Mouse (Mus musculus) myocyte (in vitro differentiated cells): ENCODE data around the gene Gm28635. TPM values are rescaled to one million over a fixed set of nuclear protein-coding genes. Genes with fewer than 3 reads are reported as not detected.
A peak's percentile ranks its signal among the peaks of the same experiment; 100 is the strongest.

Source experiments
- H3K27me3 ChIP-seq: one replicate; pipeline ENCODE4 v1.6.1; 2011; ENCODE audit not compliant: control insufficient read depth, insufficient read depth, insufficient read length
- H3K36me3 ChIP-seq: one replicate; pipeline ENCODE4 v1.6.1; 2011; ENCODE audit not compliant: control insufficient read depth, insufficient read depth
- H3K4me2 ChIP-seq: one replicate; pipeline ENCODE4 v1.6.1; 2011; ENCODE audit warnings: low read depth, control low read depth
- H3K4me3 ChIP-seq: one replicate; pipeline ENCODE4 v1.5.1; 2011; ENCODE audit warnings: mild to moderate bottlenecking, control low read depth, moderate library complexity
- H3K79me2 ChIP-seq: one replicate; pipeline ENCODE4 v1.6.1; 2011; ENCODE audit not compliant: control insufficient read depth, insufficient read depth
- H3ac ChIP-seq: one replicate; pipeline ENCODE4 v1.6.1; 2011; ENCODE audit not compliant: control insufficient read depth, insufficient read length
- CEBPB ChIP-seq: IDR thresholded peaks from 2 replicates; pipeline ENCODE4 v1.6.1; 2011; ENCODE audit warnings: mild to moderate bottlenecking, moderate library complexity; ENCODE audit not compliant: poor library complexity, insufficient read depth, severe bottlenecking
- E2F4 ChIP-seq: IDR thresholded peaks from one replicate; pipeline ENCODE4 v1.6.1; 2011; ENCODE audit warnings: mild to moderate bottlenecking, control low read depth, moderate library complexity; ENCODE audit not compliant: insufficient read depth
- MAX ChIP-seq: IDR thresholded peaks from one replicate; pipeline ENCODE4 v1.6.1; 2011; ENCODE audit warnings: low read depth, mild to moderate bottlenecking, control low read depth
- MYOD1 ChIP-seq, 3 experiments: IDR thresholded peaks; one replicate each; pipeline ENCODE4 v1.6.1; 2011; ENCODE audit warnings: control low read depth in 2 of 3, low read depth in 2 of 3, mild to moderate bottlenecking in 2 of 3, moderate library complexity in 1 of 3; ENCODE audit not compliant: insufficient read length in 2 of 3, control insufficient read depth in 1 of 3
- MYOG ChIP-seq, 3 experiments: IDR thresholded peaks; one replicate each; pipeline ENCODE4 v1.6.1; 2011; ENCODE audit warnings: control low read depth in 2 of 3, low read depth in 2 of 3, mild to moderate bottlenecking in 2 of 3; ENCODE audit not compliant: insufficient read length in 2 of 3, control insufficient read depth in 1 of 3, insufficient read depth in 1 of 3
- POLR2A ChIP-seq: IDR thresholded peaks from one replicate; pipeline ENCODE4 v1.6.1; 2011; ENCODE audit warnings: low read depth, mild to moderate bottlenecking, control low read depth, moderate library complexity; ENCODE audit not compliant: insufficient read length
- POLR2AphosphoS2 ChIP-seq: IDR thresholded peaks from one replicate; pipeline ENCODE4 v1.6.1; 2011; ENCODE audit warnings: low read depth, control low read depth; ENCODE audit not compliant: insufficient read length
- REST ChIP-seq: IDR thresholded peaks from one replicate; pipeline ENCODE4 v1.6.1; 2011; ENCODE audit warnings: mild to moderate bottlenecking, control low read depth, moderate library complexity; ENCODE audit not compliant: insufficient read depth, insufficient read length
- SRF ChIP-seq: IDR thresholded peaks from one replicate; pipeline ENCODE4 v1.6.1; 2011; ENCODE audit warnings: low read depth; ENCODE audit not compliant: control insufficient read depth, insufficient read length
- TCF12 ChIP-seq: IDR thresholded peaks from one replicate; pipeline ENCODE4 v1.6.1; 2011; ENCODE audit warnings: mild to moderate bottlenecking, control low read depth; ENCODE audit not compliant: poor library complexity, insufficient read depth, severe bottlenecking
- TCF3 ChIP-seq: IDR thresholded peaks from one replicate; pipeline ENCODE4 v1.6.1; 2011; ENCODE audit warnings: low read depth, control low read depth; ENCODE audit not compliant: insufficient read length
- USF1 ChIP-seq: IDR thresholded peaks from one replicate; pipeline ENCODE4 v1.6.1; 2011; ENCODE audit warnings: low read depth, mild to moderate bottlenecking, control low read depth, moderate library complexity
- polyA plus RNA-seq: library from polyadenylated mRNA; unstranded; fragments of >200 nt; fragmentation: generic; extraction: Trizol; gene quantifications from one replicate; pipeline ENCODE4 v1.2.1, GENCODE M21; 2012; ENCODE audit warnings: missing spikeins

Gm28635 gene
- polyA plus RNA-seq, 1 experiment: not detected

DNA sequence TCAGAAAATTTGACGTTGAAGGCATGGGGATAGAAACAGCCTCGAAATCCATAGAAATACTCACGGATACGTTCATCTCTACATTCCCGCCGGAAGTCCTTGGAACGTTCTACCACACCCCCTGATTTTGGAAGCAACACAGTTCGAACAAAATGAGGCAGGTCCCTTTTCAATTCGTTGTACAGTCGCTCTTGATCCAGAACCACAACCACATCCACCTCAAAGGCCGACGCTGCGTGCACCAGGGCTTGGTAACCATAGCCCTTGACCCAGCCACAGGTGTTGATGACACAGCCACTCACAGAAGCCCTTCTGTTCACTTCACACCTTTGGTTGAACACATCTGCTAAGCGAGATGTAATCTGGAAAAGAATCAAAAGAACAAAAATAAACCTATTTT, 46.0 kb upstream of the Gm28635 start:
- H3K4me2 ChIP-seq: no peak overlapping the region
- H3K79me2 ChIP-seq: peaks cover 31% of the 10 kb centered on the region
- no peak overlapping the region for H3K4me3 ChIP-seq
- no peak overlapping the region for H3ac ChIP-seq
- H3K36me3 ChIP-seq: peaks cover 21% of the 10 kb centered on the region
- TF ChIP-seq TCF12: no peak
- no peak for TF ChIP-seq REST
- TF ChIP-seq USF1: no peak
- no peak for TF ChIP-seq TCF3
- no peak for TF ChIP-seq E2F4
- no peak for TF ChIP-seq CEBPB
- no peak for TF ChIP-seq MAX
- H3K27me3 ChIP-seq: no peaks in the 10 kb centered on the region

DNA sequence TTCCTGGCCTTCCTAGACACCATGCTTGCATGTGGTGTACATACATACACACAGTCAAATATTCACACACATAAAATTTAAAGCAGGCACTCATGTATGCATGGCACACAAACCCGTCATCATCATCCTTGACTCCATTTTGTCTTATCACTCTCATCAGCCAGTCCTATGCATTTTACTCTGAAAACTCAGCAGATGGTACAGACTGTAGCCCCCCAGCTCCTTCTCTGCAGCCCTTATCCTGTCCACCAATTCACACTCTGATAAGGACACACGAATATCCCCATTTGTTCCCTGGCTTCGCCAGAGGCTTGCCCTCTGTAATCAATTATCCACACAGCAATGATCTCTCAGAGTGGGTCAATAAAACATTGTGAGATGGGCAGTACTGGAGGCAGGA, 43.3 kb upstream of the Gm28635 start:
- TF ChIP-seq POLR2AphosphoS2: no peak
- no peak for TF ChIP-seq USF1
- no peak for TF ChIP-seq MYOG (IDR thresholded peaks at IDR 0.05; ENCODE audit: control insufficient read depth in 1 of 3, insufficient read depth in 1 of 3, insufficient read length in 2 of 3, low read depth in 2 of 3)
- TF ChIP-seq MYOD1 (IDR thresholded peaks at IDR 0.05; ENCODE audit: control insufficient read depth in 1 of 3, insufficient read length in 2 of 3, low read depth in 2 of 3): no peak
- TF ChIP-seq SRF: no peak
- TF ChIP-seq TCF12: no peak
- TF ChIP-seq E2F4: no peak
- no peak for TF ChIP-seq REST
- no peak for TF ChIP-seq MAX
- TF ChIP-seq POLR2A: no peak
- no peak for TF ChIP-seq TCF3
- no peak for TF ChIP-seq CEBPB
- Histone ChIP-seq H3K27me3 (no peaks in the 10 kb centered on the region), H3K79me2 (peaks cover 22% of the 10 kb centered on the region), H3K4me2 (no peak overlapping the region), H3K36me3 (peaks cover 21% of the 10 kb centered on the region), H3ac (no peak overlapping the region), H3K4me3 (no peak overlapping the region)

DNA sequence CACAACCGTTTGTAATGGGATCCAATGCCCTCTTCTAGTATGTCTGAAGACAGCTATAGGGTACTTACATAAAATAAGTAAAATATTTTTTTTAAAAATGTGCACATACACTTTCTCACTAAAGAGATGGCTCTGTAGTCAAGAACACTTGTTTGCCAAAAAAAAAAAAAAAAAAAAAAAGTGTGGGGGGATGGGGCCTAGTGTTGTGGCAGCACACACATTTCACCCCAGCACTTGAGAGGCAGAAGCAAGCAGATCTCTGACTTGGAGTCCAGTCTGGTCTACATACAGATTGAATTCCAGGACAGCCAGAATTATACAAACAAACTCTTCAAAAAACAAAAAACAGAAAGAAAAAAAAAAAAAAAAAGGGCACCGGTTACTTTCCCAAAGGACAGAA, 42.9 kb upstream of the Gm28635 start:
- Histone ChIP-seq H3K79me2 (peaks cover 18% of the 10 kb centered on the region), H3K27me3 (no peaks in the 10 kb centered on the region), H3K4me3 (no peak overlapping the region), H3K36me3 (peaks cover 21% of the 10 kb centered on the region), H3K4me2 (no peak overlapping the region), H3ac (no peak overlapping the region)
- no peak for TF ChIP-seq USF1
- TF ChIP-seq E2F4: no peak
- no peak for TF ChIP-seq TCF3
- TF ChIP-seq SRF: no peak
- no peak for TF ChIP-seq MAX
- no peak for TF ChIP-seq CEBPB
- TF ChIP-seq MYOG (IDR thresholded peaks at IDR 0.05; ENCODE audit: control insufficient read depth in 1 of 3, insufficient read depth in 1 of 3, insufficient read length in 2 of 3, low read depth in 2 of 3): no peak
- no peak for TF ChIP-seq TCF12
- no peak for TF ChIP-seq POLR2AphosphoS2
- TF ChIP-seq POLR2A: no peak
- no peak for TF ChIP-seq MYOD1 (IDR thresholded peaks at IDR 0.05; ENCODE audit: control insufficient read depth in 1 of 3, insufficient read length in 2 of 3, low read depth in 2 of 3)
- no peak for TF ChIP-seq REST

DNA sequence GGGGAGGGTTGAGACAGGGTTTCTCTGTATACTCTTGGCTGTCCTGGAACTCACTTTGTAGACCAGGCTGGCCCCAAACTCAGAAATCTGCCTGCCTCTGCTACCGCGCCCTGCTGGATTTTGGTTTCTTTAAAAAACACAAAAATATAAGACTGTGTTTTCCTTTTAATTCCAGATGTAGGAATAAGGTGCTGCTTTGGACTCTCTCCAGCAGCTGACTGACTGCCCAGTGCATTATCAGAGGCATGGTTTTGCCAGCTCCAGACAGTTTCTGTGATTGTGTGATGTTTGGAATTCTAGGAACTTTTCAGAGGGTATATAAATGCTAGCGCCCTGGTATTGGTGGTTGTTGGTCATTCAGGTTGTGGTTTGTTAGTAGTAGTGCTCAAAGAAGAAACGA, 39.5 kb upstream of the Gm28635 start:
- Histone ChIP-seq H3K4me2 (peak overlapping the region; percentile 98), H3K4me3 (no peak overlapping the region), H3K79me2 (peaks cover 22% of the 10 kb centered on the region), H3K27me3 (no peaks in the 10 kb centered on the region), H3K36me3 (peaks cover 5% of the 10 kb centered on the region), H3ac (no peak overlapping the region)
- TF ChIP-seq REST: no peak
- TF ChIP-seq USF1: no peak

DNA sequence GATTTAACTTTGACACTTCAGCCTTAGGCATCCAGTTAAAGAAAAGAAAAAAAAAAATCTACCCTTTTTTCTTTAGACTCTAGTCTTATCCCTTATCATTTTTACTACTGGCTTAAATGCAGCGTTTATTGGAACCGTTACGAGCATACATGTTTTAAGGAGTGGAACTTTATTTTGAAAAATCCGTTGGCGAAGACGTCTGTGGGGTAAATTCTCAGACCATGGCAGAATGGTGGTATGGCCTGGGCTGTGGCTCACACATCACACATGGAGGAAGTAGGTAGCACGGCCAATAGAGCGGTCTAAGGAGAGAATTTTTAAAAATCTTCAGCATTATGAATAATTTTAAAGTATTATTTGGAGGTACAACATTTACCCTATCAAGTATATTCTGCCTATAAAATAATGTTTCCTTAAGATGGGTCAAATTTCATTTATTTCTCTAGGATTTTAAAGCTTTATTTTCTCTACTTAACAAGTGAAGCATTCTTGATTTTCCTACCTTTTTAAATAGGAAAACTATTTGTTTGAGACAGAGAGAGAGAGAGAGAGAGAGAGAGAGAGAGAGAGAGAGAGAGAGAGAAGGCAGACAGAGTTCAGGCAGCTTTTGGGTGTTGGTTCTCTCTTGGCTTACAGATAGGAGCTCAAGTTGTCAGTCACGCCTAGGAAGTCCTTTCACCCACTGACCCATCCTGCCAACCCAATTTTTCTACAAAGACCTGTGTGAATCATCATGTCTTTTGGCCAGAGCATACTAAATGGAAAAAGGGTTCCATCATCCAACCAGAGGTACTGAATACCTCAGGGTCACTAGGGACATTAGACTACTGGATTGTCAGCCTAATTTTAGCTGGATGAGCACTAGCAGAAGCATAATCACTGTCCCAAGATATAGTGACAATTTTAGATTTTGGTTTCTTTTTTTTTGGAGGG, 38.8 kb upstream of the Gm28635 start:
- H3K27me3 ChIP-seq: no peaks in the 10 kb centered on the region
- H3K36me3 ChIP-seq: peaks cover 5% of the 10 kb centered on the region
- TF ChIP-seq SRF (no peak), MYOD1 (IDR thresholded peaks at IDR 0.05; ENCODE audit: control insufficient read depth in 1 of 3, insufficient read length in 2 of 3, low read depth in 2 of 3) (no peak)
- peaks cover 29% of the 10 kb centered on the region for H3K79me2 ChIP-seq
- peak overlapping the region; percentile 79 for H3K4me3 ChIP-seq
- H3K4me2 ChIP-seq: peak overlapping the region; percentile 98
- H3ac ChIP-seq: no peak overlapping the region
